Mouse (Mus musculus) G1E (cell line): ENCODE results near the gene Lrmda.

ENCODE experiments used
- CTCF ChIP-seq: IDR thresholded peaks from 2 replicates; pipeline ENCODE4 v1.5.1; 2012; ENCODE audit warnings: low read depth, low read length, inconsistent platforms, mixed read lengths
- GATA1 ChIP-seq: IDR thresholded peaks from 2 replicates; pipeline ENCODE4 v1.6.1; 2012; ENCODE audit warnings: borderline replicate concordance, low read length, inconsistent platforms, mixed read lengths
- GATA2 ChIP-seq: IDR thresholded peaks from 2 replicates; pipeline ENCODE4 v1.6.1; 2012; ENCODE audit warnings: low read depth, low read length, inconsistent platforms, borderline replicate concordance
- POLR2AphosphoS5 ChIP-seq: IDR thresholded peaks from 2 replicates; pipeline ENCODE4 v1.6.1; 2012; ENCODE audit warnings: low read depth, low read length, inconsistent platforms; ENCODE audit not compliant: insufficient replicate concordance
- TAL1 ChIP-seq: conservative IDR thresholded peaks from 2 replicates; pipeline ENCODE4 v1.6.1; 2012; ENCODE audit warnings: low read depth, low read length, inconsistent platforms, mixed read lengths

- TF ChIP-seq CTCF (no peak), POLR2AphosphoS5 (no peak), GATA1 (no peak), TAL1 (no peak), GATA2 (no peak)
Measured at GRCm38 (mm10) chr14:22695931-22696365, 676.4 kb downstream of the Lrmda start.
